Mouse (Mus musculus) cerebellum, postnatal 25 days (tissue): Measurements from ENCODE around the gene Zfp704.

Source experiments
- DNase-seq, 2 experiments: peaks; one replicate each; pipeline ENCODE4 v3.0.0; 2021; ENCODE audit warnings: mixed read lengths in 2 of 2

Gene Zfp704

DNA sequence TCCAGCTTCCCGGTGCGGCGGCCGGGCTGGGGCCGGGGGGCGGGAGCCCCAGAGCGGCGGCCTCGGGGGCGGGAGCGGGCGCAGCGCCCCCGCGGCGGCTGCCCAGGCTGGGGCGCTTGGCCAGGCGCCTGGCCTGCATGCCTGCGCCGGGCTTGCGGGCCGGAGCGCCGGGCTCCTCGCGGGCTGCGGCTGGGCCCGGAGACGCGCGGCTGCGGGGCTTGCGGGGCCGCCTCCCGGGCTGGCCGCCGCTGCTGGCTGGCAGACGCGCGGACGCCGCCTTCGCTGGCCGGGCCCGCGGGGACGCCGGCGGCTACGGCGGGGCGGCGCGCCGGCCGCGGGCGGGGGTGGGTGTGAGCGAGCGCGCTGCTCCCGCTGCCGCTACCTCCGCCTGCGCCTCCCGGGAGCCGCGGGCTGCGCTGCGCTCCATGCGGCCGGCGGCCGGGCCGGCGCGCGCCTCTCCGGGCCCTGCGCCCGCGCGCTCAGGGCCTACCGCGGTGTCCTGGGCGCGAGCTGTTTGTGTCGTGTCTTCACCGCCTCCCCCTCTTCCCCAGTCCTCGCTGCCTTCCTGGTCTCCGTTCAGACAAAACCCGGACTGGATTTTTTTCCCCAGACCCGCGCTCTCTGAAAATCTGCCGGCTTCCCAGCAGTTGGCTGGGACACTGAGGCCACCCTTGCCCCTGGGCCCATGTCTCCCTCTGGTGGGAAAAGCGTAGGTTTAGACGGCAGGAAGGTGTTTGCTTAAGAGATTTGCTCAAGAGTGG, at the start of gene Zfp704:
Gene Zfp704 (minus strand): TSS at position 505 of the 761 bp plus-strand sequence.
- peak; percentile 87 to 88 for DNase-seq

DNA sequence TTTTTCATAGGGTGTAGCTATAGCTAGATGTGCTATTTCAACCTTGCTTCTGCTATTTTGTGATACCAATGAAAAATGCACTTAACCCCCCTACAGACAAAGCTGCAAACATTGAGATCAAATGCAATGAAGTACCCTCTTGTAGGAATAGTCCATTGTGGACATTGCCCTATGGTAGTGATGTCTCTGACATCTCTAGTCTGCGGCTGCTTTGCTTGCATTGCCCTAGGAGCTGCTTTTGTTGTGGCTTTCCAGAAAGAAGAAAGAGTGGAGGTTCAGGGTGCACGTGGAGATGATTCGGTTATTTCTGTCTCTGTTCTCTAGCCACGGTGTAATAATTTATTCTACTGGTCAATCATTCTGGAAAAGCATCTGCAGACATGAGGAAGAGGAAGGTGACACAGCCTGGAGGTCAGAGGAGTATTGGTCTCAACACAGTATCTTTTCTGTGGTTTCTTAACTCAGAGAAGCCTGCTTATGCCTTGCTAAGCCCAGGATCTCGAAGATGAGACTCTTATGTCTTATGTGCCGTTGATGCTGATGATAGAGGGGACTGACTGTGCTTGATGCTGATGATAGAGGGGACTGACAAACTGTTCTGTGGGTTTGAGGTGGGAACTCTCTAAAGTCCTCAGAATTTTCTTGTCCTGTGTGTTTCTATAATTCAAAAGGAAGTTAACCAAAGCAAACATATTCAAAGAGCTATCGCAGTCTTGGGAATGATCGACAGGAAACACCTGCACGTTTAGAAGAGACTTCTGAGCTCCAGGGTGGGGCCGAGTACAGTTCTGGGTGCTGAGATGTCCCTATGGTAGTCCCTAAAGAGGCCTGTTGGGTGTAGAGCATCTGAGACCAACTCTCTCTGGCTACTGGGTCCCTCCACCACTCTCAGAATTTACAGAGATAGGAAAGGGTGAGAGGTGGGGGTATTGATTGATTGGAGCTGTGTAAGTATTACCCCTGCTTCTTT, 23.4 kb upstream of the Zfp704 start:
- DNase-seq: no peak

- DNase-seq: peak; percentile 26 to 48
Measured at GRCm38 (mm10) chr3:9629951-9630350, 20.1 kb upstream of the Zfp704 start.

DNA sequence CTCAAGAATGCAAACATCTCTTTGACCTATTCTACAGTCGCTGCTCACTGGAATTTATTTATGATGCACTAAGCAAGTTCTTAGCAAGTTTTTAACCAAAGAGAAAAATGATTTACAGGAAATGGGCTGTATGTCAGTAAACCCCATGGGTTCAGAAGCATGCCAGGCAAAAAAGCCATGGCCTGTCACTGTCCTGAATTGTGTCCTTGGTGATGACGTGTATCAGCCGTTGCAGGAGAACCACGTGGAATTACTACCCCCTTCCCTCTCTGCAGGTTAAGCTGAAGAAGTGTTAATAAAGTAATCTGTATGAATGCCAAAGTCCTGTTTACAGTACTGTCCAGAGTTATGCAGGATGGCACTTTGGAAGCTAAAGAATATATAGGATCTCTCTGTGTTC, 18.2 kb upstream of the Zfp704 start:
- DNase-seq: no peak

GRCm38 (mm10) chr3:9626149-9626548, 16.3 kb upstream of the Zfp704 start:
- no peak for DNase-seq

GRCm38 (mm10) chr3:9620611-9621010, 10.7 kb upstream of the Zfp704 start:
- DNase-seq: no peak

DNA sequence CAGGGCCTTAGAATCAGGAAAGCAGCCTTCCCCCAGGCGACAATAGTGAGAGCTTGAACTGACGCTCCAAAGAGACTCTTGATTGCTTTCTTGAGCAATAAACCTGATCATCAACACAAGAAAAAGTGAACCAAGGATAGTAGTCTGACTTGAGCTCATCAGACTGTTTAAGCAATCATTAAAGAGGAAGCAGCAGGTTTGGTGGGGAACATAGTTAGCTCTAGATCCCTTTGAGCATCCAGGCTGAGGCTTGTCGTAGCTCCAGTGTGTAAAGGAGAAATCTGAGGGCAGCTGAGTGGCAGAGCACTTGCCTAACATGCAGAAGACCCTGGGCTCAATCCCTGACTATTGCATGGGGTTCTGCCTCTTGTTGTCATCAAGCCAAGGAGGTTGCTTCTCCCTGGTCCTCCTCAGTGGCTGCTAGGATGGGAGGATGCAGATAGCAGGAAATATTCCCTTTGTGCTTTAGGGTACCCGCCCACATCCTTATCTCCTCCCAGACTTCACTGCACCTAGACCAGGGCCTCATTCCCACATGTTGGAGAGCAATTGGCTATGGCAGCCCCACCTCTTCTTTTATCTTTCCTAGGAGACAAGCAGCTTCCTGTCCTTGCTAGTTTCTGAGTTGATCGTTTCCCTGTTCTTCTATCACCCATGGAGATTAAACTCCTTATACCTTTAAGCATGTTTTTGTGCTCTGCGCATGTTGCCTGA, 9.8 kb upstream of the Zfp704 start:
- no peak for DNase-seq

DNA sequence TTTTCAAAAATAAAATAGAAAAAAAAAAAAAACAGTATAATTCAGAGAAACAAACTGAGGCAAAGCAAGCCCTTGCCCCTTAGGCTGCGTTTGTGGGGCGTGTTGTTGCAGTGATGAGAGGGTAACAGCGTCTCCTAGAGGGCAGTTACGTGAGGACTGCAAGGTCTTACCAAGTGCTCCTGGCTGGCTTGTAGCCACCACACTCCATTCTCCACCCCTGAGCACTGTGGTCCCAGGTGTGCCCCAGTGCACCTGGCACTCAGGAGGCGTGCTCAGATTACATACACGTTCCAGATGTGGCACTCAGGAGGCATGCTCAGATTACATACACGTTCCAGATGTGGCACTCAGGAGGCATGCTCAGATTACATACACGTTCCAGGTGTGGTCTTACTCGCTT, 7.2 kb upstream of the Zfp704 start:
- no peak for DNase-seq

DNA sequence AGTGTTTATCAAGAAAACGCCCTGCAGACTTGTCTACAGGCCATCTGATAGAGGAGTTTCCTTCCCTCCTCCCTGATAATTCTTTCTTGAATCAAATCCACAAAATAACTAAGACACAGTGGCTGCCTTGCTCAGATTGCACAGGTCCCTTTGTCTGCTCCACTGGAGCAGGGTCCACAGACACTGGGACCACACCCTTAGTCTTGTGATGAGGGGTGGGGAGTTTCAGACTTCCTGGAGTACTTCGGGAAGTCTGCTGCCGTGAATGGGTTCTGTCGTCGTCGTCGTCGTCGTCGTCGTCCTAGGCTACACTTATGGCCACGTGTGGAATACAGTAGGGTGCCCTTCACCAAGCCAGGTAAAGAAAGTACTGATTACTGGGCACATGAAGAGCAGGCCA, 4.8 kb upstream of the Zfp704 start:
- no peak for DNase-seq

- no peak for DNase-seq
Measured at GRCm38 (mm10) chr3:9614011-9614410, 4.1 kb upstream of the Zfp704 start.

DNA sequence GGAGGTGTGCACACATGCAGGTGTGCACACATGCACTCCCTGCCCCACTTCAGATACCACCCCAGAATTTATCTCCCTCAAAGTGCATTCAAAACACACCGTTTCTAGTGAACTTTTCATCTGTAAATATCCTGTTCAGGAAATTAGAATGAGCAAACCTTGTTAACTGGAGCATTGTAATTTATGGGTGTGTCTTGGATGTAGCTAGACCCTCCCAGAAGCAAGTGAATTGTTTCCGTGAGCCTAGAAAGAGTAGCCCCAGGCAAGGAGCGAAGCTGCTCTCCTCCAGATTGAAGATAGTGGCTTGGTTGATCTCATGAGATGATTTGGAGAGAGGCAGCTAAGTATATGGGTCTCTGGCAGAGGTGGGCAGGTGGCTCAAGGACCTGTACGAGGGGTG, 1.3 kb upstream of the Zfp704 start:
- no peak for DNase-seq

GRCm38 (mm10) chr3:9610426-9610825, 541 bp upstream of the Zfp704 start:
- no peak for DNase-seq

- DNase-seq: peak; percentile 73
Measured at GRCm38 (mm10) chr3:9608906-9609580, 842 bp downstream of the Zfp704 start.

DNA sequence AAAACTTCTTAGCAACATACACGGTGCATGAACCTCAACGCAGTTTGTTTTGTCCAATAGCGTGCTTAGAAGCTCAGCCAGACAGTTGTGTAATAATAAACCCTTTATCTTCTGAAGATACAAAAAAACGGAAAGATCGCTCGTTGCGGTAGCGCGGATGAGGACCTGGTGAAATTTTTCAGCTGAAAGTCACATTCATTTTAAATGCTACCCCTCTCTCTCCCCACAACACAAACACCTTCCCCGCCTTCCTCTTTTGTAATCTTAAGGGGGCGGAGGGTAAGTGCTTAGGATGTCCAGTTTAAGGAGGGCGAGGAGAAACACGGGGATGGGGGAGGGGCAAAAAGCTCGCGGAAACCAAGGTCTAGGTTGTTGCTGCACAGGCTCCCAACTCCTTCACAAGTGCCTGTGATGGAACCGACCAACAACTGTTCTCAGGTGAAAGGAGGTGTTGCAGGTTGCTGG, 1.4 kb downstream of the Zfp704 start:
- peak in 1 of 2 experiments; percentile 70 for DNase-seq

DNA sequence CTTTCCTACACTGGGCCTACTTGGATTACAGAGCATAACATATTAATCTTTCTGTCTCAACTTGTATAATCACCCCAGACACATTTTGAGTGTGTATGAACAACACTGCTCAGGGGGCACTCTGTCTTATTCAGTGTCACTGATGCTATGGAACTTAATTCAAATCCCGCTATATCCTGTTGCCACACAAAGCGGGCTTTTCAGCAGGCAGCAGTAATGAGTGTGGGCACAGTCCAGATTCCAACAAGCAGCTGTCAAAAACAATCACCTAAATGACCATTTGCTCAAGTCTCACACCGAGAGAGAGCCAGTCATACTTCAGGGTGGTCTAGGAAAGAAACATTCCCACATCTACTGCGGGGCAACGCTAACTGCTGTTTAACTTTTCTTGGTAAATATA, 2.2 kb downstream of the Zfp704 start:
- DNase-seq: no peak

GRCm38 (mm10) chr3:9605784-9606706, 3.8 kb downstream of the Zfp704 start:
- no peak for DNase-seq

DNA sequence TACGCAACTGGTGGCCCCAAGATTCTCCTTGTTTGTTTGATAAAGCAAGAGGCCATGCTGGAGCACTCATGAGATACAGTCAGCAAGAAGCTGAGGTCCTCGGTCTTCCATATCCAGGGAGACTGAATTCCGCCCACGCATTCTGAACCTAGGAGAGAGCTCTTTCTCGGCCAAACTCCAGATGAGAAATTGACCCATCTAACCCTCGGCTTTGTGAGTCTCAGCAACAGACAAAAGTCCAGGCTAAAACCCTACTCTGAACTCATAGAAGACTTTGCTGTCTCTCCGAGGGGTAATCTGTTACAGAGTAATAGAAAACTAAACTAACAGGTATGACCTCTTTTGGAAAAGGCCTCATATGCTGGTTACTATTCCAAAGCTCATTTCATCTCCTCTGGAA, 4.9 kb downstream of the Zfp704 start:
- no peak for DNase-seq

DNA sequence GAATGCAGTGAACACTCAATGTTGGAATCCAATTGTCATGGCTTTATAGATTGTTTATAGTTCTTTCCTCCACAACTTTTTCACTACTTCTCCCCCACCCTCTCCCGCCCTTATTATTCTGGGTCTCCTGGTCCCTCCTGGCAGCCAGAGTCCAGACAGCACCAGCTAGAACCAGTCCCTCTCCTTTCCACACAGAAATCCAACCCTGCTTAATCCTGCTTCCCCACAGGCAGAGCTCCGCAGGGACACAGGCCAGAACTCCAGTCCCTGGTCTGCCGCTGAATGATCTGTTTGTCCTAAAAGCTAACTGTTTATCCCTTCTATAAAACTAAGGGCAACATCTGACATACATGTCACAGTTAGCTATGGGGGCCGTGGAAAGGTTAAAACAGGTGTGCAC, 6.0 kb downstream of the Zfp704 start:
- no peak for DNase-seq

- DNase-seq: peak in 1 of 2 experiments; percentile 22
Measured at GRCm38 (mm10) chr3:9600577-9600976, 9.3 kb downstream of the Zfp704 start.

DNA sequence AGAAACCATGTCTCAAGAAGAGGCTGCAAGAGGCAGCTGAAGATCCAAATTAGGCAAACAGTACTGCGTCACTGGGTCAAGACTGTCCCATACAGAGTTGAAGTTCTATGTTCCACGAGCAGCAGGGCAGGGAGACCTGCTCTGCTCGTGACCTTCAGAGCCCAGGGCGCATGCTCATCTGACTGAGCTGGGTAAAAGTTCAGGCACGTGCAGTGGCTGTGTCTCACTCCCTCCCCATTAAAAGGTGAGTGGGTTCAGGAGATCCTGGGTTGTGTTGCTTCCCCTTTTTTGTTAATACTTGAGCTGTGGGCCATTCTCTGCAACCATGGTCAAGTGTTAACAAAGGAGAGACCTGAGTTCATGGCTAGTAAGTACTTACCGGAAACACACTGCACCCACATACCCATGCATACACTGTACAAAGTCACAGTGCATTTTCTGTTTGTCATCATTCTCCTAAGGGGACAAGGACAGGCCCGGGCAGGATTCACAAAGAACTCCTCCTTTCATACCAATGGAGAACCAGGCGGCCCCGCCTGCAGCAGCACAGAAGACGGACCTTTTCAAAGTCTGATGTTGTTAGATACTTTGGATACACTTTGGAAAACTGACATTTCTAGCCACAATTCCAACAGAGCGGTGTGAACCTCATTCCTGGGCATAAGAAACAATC, 10.0 kb downstream of the Zfp704 start:
- DNase-seq: no peak

DNA sequence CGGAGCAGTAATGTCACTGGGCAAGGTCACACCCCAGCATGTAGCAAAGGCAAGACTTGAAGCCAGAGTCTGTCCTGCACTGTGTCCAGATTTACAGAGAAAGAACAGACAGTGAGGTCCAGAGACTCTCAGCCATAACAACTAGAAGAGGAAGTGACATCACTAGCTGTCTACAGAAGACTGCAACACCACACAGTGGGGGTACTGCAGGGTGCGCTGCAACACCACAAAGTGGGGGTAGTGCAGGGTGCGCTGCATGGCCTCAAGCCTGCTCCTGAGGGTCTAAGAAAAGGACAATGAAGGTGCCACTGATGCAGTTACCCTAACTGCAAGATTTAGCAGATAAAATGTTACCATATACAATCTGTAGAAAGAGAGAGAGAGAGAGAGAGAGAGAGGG, 11.8 kb downstream of the Zfp704 start:
- DNase-seq: no peak
